Mouse (Mus musculus) layer of hippocampus, postnatal 14 days (tissue): ENCODE data around the gene Pde7b. TPM values are rescaled to one million over a fixed set of nuclear protein-coding genes. Genes with fewer than 3 reads are reported as not detected.

Experiments used
- DNase-seq, 2 experiments: peaks; one replicate each; pipeline ENCODE4 v3.0.0; 2021 to 2022; ENCODE audit warnings: low spot score in 2 of 2, mixed read lengths in 1 of 2
- total RNA-seq, 2 experiments: library from RNA; stranded (reverse); gene quantifications; 2 replicates each; pipeline ENCODE4 v1.2.3; 2021

The Pde7b gene
- total RNA-seq, 2 experiments from 2014 or later = 14.0 to 18.0 TPM

DNA sequence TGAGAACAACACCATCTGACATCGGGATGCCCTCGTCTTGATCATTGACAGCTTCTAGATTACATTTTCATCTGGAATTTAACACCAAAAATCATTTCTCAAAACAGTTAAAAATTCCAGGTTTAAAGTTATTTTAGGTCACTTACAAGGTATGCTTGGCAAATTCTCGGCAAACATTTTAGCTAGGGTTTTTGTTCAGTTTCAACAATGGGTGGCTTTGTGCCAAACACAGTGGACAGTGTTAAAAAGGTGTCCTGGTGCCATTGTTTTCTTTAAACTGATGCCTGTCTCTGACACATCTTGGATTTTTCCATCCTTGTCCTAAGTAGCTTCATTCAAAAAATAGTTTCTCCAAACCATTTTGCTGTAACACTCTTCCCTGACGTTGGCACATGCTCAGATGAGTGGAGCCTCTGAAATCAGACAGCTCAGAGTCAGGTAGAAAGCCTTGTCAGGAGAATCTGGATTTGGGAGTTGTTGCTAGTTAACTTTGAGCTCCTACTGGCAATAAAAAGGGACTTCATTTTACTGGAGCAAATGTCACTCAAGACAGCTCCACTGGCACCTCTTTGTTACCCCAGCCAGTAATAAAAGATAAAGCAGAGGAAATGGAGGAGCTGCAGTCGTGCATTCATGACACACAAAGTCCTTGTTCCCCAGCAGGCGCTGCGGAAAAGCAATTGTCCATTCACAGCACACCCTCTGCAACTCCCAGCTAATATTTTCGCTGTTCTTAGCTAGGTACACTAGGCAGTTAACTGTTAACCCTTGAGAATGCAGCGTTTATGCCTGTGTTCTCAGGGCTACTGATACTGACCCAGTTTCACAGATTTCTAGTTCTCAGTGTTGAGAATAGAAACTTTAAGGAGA is 2.0 kb downstream of the Pde7b start:
- DNase-seq = peak; percentile 17 to 20

DNA sequence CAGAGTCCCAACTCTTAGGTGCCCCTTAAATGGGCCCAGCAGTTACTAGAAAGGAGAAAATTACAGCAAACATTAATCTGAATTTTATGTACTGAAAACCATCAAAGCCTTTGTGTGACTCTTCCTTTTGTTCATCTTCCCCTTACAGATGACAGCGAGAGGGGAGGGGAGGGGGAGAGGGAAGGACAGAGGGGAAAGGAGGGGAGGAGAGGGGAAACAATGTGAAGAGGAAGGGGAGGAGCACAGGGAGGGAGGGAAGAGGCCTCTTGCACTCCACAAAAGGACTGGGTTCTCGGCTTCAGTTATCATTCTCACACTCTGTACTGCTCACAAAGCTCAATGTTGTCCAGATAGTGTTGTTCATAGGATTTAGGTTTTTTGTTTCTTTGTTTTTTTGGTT is 5.7 kb downstream of the Pde7b start:
- DNase-seq = no peak

DNA sequence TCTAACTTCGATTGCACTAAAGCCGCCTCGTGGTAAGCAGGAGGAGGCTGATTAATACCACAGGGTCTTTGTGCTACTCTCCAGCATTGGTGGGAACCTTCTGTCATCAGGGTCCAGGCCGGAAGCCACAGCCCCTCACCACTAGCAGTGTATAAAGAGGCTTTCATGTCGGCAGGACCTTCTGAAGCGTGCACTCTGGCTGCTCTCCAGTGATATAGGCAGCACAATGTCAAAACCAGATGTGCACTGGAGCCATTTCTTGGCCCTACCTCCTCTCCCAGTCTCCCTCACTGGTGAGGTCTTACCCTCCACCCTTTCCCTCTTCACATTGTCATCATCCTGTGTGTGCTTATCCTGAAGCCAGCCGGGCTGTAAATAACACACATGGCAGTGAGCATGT is 24.2 kb downstream of the Pde7b start:
- no peak for DNase-seq

DNA sequence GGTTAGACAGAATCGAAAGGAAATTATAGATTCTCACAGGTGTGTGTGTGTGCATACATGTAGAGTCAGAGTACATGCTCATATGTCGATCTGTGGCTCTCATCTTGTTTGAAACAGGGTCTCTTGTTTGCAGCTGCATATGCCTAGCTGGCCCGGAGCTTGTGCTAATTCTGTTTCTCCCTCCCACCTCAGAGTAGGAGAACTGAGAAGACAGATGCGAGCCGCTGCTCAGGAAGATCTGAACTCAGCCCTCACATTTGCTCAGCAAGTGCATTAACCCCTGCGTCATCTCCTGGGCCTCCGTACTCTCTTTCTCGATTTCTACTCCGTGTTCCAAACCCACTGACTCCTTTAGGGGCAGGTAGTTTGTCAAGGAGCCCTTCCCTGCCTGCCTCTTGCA is 25.0 kb downstream of the Pde7b start:
- DNase-seq = no peak

DNA sequence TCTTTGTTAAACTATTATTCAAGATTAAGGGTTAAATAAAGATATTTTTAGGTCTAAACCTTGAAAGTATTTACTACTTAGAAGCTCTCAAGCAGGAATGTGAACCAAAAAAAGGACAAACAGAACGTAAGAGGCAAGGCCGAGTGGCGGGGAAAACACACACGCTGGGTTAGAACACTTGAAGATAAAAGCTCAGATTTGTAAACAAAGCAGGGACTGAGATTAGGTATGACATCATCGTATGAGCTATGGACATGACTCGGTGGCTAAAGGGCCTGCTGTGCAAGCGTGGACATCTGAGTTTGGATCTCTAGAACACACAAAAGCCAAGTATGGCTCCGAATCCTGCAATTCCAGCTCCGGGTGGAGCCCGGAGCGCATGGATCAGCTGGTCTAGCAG is 29.2 kb downstream of the Pde7b start:
- DNase-seq = no peak

DNA sequence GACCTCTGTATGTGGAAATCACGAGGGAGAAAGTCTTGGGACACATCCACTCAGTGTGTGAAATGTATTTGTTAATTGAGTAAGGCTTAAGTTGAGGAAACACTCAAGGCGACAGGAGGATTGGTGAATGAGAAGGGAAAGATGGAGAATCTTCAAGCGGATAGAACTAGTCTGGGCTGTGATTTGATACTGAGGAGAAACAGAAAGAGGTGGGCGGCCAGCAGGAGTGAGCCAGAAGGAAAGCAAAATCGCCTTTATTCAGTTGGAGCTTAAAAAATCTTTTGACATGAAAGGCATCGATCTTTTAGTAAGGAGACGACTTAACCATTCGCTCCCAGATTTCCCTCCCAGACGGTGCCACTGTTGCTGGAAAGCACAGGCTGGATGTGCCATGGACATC is 34.9 kb downstream of the Pde7b start:
- no peak for DNase-seq

DNA sequence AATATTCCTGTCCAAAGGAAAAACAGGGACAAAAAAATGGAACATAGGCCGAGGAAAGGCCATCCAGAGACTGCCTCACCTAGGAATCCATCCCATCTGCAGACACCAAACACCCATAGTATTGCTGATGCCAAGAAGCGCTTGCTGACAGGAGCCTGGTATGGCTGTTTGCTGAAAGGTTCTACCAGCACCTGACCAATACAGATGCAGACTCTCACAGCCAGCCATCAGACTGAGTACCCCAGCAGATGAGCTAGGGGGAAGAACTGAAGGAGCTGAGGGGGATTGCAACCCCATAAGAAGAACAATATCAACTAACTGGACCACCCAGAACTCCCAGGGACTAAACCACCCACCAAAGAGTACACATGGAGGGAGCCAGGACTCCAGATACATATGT is 40.7 kb downstream of the Pde7b start:
- no peak for DNase-seq

DNA sequence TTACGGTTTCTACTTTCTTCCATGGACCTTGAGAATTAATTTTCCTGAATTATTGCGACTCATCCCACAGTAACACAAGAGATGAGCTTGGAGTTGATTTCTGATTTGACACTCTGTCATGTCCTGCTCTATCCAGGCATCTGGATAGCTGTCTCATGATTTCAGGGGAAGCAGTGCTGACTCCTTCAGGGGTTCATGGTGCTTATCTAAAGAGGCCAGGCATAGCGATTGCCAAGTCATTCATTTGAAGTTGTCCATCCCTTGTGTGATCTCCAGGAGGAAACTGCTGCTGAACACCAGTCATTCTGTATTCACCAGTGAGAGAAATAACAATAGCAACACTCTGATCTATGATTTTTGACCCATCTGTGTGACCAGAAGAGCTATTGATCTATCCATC is 43.9 kb downstream of the Pde7b start:
- no peak for DNase-seq

DNA sequence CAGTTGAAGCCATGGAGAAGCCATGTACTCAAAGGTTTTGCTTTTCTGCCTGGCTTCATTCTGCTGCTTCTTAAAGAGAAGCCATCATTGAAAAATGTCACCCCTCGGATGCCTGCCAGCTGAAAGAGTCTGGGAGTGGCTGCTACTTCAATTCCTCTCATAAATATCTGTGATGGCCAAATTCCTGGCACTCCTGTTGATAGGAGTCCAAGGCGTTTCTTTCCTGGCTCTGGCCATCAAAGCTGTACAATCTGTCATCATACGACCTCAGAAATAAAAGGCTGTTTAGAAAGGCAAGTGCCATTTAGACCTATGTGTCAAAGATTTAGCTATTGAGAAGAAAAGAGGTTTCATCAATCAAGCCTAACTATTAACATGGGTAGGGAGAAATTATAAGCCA is 49.6 kb downstream of the Pde7b start:
- DNase-seq = no peak

DNA sequence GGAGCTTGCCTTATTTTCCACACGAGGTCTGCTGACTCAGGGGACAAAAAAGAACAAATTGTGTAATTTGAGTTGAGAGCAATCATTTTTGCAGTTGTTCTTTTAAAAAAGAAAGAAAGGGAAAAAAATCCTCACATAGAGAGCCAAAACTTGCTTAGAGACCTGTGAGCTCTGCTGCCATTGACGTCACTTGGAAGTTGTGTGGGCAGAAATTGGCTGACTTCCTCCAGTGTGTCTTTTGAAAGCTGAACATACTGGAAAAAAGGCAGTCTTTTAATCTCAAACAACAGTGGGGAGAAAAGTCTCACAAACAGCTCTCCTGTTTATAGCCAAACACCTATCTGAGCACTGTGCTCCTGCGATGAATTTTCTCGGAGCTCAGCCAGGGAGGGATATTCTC is 51.1 kb downstream of the Pde7b start:
- peak; percentile 66 to 91 for DNase-seq

DNA sequence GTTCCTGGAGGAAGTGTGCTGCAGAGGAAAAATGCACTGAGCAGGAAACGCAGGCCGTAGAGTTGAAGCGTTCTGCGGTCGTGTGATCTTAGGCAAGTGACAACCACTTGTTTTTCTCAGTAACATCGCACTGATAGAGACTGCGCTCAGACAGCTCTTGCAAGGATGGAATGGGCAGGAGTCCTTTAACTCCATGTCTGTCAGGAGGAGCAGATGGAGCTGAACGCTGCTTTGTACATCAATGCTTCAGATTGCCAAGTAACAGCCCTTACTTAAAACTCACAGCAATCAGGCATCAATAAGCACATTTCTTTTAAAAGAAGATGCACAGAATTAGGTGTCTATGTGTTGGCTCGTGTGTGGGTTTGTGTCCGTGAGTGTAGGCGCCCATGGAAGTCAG is 52.3 kb downstream of the Pde7b start:
- DNase-seq = no peak

DNA sequence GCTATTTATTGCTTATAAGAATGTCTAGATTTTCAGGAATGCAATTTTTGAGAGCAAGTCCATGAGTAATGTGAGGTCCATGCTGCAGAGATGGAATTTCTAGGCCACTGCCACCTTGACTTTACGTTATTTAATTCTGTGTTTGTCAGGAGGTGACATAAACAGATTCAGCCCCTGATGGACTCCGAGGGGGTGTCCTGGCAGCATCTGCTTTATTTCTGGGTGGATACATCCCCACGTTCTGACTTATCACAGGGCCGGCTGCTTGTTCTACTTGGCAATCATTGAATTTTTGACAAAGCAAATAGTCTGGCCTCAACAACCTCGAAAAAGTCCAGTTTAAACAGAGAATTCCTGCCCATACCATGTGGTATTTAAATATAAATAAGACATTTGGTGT is 53.3 kb downstream of the Pde7b start:
- no peak for DNase-seq

DNA sequence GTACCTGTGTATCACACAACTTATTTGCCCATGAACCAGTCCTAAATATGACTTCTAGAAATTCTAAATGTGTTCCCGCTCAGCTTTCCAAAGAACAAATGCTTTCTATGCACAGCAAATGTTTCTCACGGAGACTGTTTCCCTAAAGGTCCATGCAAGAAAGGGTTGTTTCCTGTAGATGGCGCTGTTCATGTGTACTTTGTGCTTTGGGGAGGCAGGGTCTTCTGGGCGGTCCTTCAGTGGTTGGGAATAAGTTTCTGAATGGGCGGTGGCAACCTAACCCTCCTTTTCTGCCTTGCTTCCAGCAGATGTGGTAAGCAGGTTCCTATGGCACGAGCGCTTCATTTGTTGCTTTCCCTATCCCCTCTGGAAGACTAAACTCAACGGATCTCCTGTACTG is 54.3 kb downstream of the Pde7b start:
- DNase-seq = no peak

DNA sequence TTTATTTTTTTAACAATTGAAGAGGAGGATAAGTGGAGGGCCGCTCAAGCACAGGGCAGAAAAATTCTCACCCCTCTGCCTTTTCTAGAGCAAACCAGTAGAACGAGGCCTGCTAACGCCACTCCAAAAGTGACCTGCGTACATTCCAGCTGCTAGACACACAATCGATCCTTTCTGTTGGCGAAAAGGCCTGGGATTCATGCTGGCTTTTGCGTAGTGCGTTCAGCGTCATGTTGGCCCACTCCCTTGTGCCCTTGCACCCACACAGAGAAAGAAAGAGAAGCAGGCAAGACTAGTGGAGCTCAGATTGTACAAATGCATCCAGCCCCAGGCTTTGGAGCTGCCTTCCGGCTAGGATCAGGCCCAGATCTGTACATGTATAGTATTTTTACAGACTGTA is 55.4 kb downstream of the Pde7b start:
- DNase-seq = no peak

DNA sequence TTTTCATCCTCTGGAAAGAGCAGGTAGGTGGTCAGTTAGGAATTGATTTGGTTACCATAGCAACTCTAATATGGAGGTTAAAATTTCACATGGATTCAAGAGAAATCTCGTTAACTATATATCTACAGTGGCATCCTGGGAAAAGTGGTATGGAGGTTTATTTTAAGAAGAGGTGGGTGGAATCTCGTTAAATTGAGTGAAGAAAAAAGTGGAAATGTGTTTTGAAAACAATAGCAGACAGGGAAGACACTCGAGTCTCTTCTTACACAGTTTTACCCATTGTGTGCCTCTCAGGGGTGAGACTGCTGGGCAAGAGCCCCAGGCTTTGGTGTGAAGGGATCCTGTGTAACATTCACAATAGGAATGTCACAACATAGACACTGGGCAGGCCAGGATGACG is 56.3 kb downstream of the Pde7b start:
- no peak for DNase-seq

DNA sequence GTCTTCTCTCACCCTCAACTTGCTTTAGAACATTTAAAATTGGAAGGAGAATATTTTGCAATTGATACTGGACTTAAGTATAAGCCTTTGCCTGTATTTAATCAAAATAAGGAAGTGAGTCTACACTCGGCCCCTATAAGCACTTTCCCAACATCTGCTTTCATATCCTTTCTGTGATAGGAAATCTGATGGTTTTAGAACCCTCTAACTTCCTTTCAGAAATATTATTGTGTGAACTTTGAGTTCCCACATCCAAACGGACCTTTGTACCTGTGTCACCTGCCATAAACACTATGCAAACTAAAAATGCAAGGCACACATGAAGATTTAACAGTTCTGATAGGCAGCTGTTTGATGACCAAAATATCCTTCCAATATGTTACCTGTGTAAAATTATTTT is 58.2 kb downstream of the Pde7b start:
- no peak for DNase-seq

DNA sequence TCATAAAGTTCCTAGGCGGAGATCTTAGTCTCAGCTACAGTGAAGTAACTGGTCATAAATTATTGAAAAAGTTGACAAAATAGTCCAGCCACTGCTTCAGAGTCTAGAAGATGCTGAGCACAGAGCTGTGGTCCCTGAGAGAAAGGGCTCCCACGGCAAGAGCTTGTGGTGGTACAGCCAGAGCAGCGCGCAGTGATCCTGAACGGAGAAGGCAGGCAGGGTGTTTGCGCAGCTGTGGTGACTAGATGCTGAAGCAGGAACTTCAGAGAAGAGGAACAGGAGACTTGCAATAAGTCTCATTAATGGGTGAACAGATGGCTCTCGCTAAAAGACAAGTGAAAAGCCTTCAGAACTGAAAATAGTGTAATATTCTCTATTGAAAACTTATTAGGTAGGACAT is 61.9 kb downstream of the Pde7b start:
- no peak for DNase-seq

DNA sequence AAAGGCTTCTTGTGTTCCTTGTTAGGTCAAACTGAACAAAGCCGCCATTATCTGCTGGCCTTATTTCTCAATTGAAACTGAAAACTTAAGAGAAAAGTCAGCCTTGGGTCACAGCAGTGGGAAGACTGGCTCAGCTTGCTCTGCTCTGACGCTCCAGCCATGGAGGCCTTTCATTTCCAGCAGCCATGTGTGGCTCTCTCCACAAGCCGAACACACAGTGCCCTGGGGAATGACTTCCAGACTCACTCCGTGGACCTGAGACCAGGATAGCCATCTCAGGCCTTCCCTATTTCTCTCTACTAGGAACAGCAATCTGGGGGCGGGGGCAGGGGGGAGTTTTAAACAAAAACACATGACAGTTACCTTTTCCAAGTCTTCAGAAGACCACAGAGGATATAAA is 63.2 kb downstream of the Pde7b start:
- no peak for DNase-seq

DNA sequence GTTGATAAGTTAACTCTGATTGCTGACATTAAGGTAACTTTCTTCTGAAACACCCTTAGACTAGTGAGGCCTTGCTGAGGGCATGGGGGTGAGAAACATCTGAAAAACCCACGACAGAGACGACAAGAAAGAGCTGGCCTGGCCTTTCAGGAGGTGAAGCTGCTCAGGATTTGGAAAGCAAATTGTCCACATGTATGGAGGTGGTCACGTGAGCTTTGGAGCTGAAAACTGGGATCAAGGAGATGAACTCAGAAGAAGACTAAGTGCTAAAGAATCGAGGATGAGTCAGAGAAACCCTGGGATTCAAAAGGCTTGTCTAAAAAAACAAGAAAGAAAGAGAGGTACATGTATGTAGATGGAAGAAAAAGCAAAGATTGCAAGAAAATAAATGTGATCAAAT is 65.2 kb downstream of the Pde7b start:
- DNase-seq = no peak

DNA sequence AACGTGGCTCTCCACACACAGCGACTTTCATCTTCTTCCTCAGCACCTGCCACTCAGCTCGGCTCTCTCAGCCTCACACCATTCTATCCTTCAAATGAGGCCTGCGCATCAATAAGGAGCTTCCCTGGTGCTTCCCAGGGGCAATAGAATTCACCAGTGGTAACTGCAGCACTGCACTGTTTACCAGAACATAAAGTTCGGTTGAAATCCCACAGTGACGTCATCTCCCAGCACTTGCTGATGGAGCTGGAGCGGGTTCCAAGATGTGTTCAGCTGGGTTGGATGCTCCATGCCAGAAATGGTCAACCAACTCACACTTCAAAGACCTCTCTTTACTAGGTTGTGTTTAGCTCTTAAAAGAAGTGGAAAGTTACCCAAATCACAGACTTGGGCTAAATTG is 65.6 kb downstream of the Pde7b start:
- no peak for DNase-seq

DNA sequence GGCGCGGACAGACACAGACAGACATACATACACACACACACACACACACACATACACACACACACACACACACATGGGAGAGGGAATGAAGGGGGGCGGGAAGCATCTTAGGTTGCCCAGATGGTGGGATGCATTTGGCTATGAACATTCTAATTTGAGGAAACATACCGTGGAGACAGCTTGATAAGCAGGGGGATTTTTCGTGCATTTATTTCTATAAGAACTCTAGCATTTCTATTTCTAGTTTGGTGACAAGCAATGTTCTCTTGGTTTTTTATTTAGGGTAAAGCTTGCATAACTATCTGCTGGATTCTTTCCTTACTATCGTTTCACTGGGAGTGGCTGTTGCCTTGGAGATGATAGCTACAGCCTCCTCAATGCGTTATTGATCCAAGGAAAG is 66.2 kb downstream of the Pde7b start:
- DNase-seq = no peak

DNA sequence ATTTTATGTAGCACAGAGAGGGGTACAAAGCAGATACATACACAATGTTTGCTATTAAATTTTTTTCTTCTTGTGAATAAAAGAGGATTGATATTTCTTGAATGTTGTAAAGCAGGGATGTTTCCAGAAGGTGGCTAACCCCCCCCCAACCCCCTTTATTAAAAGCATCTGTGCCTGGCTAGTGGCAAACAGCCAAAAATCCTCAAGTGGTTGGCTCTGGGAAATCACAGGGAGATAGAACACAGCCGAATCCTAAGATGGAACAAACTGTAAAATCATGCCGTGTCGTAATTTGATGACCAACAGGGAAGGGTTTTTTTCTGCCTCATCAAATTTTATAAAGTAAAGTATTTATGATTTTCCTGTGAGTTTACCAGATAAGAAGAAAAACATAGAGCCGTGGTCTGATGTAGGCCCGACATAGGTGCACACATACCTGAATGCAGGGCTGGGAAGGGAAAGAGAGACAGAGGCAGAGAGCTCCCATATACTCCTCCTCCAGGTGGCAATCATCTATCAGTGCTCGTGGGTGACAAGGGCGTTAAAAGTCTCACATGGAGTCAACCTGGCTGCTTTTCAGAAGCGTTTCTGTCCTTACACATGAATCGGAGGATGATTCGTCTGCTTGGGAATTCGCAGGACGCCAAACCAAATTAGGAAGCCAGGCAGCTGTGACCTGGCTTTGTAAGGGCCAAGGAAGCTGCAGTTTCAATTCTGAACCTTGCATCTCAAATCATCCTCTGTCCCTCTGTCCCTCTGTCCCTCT is 67.4 kb downstream of the Pde7b start:
- no peak for DNase-seq

DNA sequence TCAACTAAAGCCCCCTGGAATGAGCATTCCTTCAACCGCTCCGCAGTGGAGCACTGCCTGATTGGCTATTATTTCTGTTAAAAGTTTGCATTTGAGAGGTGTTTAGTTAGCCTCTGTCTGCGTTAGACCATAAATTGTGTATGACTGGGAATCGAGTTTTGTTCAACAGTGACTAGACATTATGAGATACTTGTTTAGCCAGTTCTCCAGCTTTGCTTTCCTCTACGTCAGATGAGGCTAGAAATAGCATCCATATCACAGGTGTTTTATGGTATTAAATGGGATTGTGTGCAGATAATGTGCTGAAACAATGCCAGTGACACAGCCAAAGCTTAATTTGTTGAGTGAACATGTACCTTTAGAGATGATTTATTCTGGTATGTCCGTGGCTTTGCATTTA is 70.3 kb downstream of the Pde7b start:
- DNase-seq = no peak
